Mouse (Mus musculus) cerebellum, postnatal 36 days (tissue): ENCODE results near the gene Hapln4.
"Not testable (repeated sequence)": the region's sequence is repeated elsewhere in the genome, so short reads cannot be mapped to it uniquely, and the experiment has no call there.

Experiments used
- DNase-seq, 2 experiments: peaks; one replicate each; pipeline ENCODE4 v3.0.0; 2021 to 2022; ENCODE audit warnings: mixed read lengths in 2 of 2

The Hapln4 gene

GRCm38 (mm10) chr8:70083285-70083684, at the start of gene Hapln4:
Gene Hapln4 (plus strand): TSS chr8:70083457.
- peak; percentile 87 to 91 for DNase-seq

- no peak for DNase-seq
Measured at GRCm38 (mm10) chr8:70037994-70038393, 45.3 kb upstream of the Hapln4 start.

GRCm38 (mm10) chr8:70041885-70042546, 41.2 kb upstream of the Hapln4 start:
- peak in 1 of 2 experiments; percentile 49 for DNase-seq

GRCm38 (mm10) chr8:70042583-70043455, 40.4 kb upstream of the Hapln4 start, which contains the start of the genes Mau2 and Sugp1:
Gene Mau2 (minus strand): TSS chr8:70042734.
Gene Sugp1 (plus strand): TSS chr8:70042813.
- DNase-seq, result peak; percentile 96

GRCm38 (mm10) chr8:70043996-70044395, 39.3 kb upstream of the Hapln4 start:
- no peak for DNase-seq

GRCm38 (mm10) chr8:70049662-70050061, 33.6 kb upstream of the Hapln4 start:
- DNase-seq, result no peak

GRCm38 (mm10) chr8:70050434-70050833, 32.8 kb upstream of the Hapln4 start:
- not testable (repeated sequence) for DNase-seq

- DNase-seq, result no peak
Measured at GRCm38 (mm10) chr8:70057721-70058120, 25.5 kb upstream of the Hapln4 start.

GRCm38 (mm10) chr8:70071836-70072440, 11.3 kb upstream of the Hapln4 start:
- DNase-seq, result no peak

GRCm38 (mm10) chr8:70072441-70073069, 10.7 kb upstream of the Hapln4 start, which contains the start of gene Tm6sf2:
Gene Tm6sf2 (plus strand): TSS chr8:70072924.
- DNase-seq, result no peak

GRCm38 (mm10) chr8:70073120-70073519, 10.1 kb upstream of the Hapln4 start:
- DNase-seq, result no peak

- no peak for DNase-seq
Measured at GRCm38 (mm10) chr8:70073682-70074081, 9.6 kb upstream of the Hapln4 start.

GRCm38 (mm10) chr8:70081976-70082375, 1.3 kb upstream of the Hapln4 start:
- DNase-seq, result peak; percentile 22 to 39

GRCm38 (mm10) chr8:70084191-70085065, 1.2 kb downstream of the Hapln4 start:
- peak; percentile 44 to 50 for DNase-seq

- DNase-seq, result no peak
Measured at GRCm38 (mm10) chr8:70086151-70086550, 2.9 kb downstream of the Hapln4 start.

- no peak for DNase-seq
Measured at GRCm38 (mm10) chr8:70087237-70087636, 4.0 kb downstream of the Hapln4 start.

- DNase-seq, result peak; percentile 52 to 65
Measured at GRCm38 (mm10) chr8:70087836-70088650, 4.8 kb downstream of the Hapln4 start.

GRCm38 (mm10) chr8:70089296-70089960, 6.2 kb downstream of the Hapln4 start:
- DNase-seq, result no peak

- no peak for DNase-seq
Measured at GRCm38 (mm10) chr8:70092786-70093185, 9.5 kb downstream of the Hapln4 start.

GRCm38 (mm10) chr8:70099276-70099675, 16.0 kb downstream of the Hapln4 start:
- DNase-seq, result no peak
